Mouse (Mus musculus): ENCODE results near the gene Eps8.

DNA sequence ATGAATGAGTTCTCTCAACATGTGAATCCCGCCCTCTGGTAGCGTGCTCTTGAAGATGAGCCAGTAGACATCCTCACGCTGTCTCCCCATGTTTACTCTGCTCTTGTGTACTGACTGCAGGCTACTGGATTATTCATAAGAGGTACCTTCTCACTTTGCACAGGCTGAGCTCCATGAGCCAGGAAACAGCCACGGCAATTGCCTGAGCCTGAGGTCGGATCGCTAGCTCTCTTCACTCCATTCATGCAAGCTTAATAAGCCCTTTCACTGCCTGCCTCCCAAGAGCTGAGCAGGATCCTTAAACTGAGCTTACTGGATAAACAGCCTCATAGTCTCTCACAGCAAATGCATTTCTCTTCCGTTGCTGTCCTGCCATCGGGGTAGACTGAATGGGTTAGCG is 182.5 kb downstream of the Eps8 start:
- TF ChIP-seq MAFK (IDR thresholded peaks at IDR 0.05; ENCODE audit: borderline replicate concordance, low read depth, low read length) (no peak), POLR2A (IDR thresholded peaks at IDR 0.05; ENCODE audit: control insufficient read depth in 1 of 2, insufficient read depth in 1 of 2, low read depth in 1 of 2, low read length in 2 of 2, poor library complexity in 1 of 2) (no peak), ZC3H11A (IDR thresholded peaks at IDR 0.05; ENCODE audit: low read depth, low read length) (no peak), USF1 (IDR thresholded peaks at IDR 0.05; ENCODE audit: low read depth, low read length) (no peak), E2F4 (IDR thresholded peaks at IDR 0.05; ENCODE audit: borderline replicate concordance, low read depth, low read length) (no peak)
